Mouse (Mus musculus) fibroblast of lung, adult 2 months (primary cell): ENCODE measurements at regions not wholly inside any gene's neighbourhood (a gene's known extent, or its start where the extent isn't known, plus 50 kb on each side); places are given as distances from the start of the nearest gene placed in this dataset.
A peak's percentile ranks its signal among the peaks of the same experiment; 100 is the strongest.
"Not testable (repeated sequence)": the region's sequence is repeated elsewhere in the genome, so short reads cannot be mapped to it uniquely, and the experiment has no call there.

Experiments used
- DNase-seq: peaks from one replicate; pipeline ENCODE4 v3.0.0-alpha.2; 2011; ENCODE audit warnings: low read depth

DNA sequence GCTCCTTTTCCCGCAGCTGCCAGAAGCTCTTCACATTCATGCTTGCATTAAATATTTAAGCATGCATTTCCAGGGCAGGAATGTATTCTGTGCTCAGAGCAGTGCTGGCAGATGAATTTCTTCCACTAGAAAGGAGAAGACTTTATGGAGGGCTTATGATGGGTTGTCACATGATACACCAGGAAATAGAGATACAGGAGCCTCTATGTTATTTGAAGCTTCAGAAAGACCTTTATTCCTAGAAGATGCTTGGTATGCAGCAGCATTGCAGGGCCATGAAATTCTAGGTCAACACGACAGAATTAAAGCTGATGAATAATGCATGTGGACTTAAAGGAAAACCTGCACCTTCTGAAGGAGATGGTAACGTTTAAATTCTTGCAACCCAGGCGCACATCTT lies 212.1 kb downstream of the Adgrg6 start:
- no peak for DNase-seq

DNA sequence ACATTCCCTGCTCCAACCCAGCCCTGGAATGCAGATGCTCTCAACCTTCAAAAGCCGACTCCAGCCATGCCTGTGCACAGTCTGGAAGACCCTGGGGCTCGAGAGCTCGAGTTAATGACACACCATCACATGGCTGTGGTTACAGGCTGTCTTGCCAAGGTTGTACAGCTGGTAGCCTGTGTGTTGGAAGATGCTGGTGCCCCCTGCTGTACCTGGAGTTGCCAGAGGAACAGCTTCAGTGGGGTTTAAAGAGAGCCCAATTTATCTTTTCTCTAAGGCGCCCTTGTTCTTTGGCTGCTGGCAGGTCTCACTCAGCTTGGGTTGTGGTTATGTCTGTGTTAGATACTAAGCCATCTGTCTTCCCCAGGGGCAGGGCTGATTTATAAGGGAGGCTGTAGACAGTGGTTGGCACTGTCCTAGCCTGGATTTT lies 212.8 kb downstream of the Adgrg6 start:
- peak; percentile 98 for DNase-seq

DNA sequence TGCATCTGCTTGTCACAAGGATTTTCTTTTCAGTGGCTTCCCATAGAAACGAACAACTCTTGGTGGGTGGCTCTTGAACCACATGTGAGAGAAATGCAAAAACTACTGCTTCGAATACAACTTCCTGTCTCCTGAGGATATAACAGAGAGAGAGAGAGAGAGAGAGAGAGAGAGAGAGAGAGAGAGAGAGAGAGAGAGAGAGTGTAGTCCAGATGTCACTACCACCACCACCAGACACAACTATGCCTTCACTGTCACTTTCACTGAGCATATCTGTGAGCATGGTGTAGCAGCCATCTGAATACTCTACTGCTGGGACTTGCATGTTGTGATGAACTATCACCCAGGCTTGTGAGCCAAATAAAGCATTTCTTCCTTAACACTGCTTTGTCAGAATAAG lies 216.6 kb downstream of the Adgrg6 start:
- no peak for DNase-seq

DNA sequence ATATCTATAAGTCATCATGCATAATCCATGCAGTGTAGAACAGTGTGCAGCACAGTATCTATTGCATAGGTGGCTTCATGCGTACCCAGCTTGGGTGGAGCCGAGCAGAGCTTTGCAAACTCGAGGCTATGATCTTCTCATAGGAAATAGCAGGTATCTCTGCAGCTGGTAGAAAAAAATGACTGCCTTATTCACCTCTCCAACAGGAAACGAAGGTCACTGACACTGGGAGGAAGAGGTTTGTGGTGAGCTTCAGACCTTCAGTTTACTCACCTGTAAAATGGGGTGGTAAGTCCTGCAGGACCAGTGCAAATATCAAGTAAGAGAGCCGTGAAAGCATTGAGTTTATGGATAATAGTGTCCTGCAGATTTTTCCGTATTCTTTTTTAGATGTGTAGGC lies 219.2 kb downstream of the Adgrg6 start:
- DNase-seq, result no peak

DNA sequence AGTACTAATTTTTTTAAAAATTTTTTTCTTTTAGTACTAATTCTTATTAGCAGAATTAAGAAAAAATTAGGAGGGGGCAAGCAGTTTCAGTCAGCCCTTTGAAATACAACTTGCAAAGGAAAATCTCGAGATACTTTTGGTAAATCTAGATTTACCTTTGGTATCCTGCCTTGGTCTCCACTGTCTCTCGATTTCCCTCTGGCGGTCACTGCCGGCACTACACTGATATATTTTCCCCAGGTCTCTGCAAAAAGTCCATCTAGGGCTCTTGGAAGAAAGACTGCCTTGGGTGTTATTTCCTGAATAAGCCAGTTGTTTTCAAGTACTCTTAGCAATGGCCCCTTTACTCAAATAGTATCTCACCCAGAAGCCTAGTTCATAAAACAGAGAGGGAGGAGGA lies 224.0 kb downstream of the Adgrg6 start:
- DNase-seq, result no peak

DNA sequence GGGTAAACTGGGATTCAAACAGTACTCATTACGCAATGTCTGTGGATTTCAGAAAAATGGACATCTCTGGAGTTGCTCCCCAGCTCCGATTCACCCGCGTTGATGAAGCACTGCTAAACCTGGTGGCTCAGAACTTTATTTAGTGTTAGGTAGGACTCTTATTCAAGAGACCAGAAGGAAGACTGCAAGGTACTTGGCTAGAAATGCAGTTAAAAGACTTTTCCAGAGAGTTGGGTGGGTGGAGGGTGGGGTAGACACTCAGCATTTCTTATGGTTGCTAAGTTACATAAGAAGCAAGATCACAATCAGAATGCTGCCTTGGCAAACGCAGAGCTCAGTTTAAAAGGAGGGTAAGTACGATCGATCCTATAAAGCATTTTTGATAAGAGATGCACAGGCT lies 230.2 kb downstream of the Adgrg6 start:
- no peak for DNase-seq

DNA sequence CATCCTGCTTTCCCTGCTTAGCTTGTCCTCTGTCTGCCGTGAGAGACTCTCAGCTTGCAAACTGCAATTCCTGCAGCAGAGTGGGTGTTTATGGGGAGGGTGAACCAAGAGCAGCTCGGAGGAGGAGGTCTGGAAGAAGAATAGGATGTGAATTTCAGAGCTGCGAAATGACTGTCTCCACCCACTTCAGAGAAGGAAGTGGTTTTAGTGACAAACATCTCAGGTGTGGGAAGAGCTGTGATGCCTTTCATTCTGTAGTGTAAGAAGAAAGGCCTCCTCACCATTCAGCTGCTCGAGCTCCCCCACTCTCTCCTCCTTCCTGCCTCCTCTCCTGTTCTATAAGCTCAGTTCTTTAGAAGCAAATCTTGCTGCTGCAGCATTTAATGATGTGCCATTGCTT lies 230.9 kb downstream of the Adgrg6 start:
- DNase-seq, result no peak

DNA sequence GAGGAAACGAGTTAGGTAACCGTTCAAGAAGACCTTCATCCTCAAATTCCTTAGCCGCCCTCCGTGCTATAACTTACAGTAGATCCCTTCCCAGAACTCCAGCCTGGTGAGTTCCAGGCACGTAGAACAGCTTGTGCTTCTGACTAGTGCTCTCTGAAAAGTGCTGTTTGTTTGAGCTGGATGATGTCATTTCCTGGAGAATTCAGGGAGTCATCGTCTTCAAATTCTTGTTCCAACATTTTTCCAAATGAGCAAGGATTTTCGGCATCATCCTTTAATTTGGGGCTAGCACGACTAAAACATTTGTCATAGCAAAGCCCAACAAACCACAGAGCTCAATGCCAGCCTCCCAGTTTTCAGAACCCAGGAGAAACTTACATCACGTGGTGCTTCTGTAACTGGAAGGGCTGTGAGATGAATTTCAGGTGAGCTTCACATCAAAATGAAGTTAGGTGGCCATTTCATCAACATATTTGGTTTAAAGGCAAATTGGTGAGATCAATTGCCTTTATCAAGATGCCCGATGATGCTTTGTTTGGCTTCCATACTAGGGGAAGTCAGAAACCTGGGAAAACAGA lies 231.4 kb downstream of the Adgrg6 start:
- no peak for DNase-seq

DNA sequence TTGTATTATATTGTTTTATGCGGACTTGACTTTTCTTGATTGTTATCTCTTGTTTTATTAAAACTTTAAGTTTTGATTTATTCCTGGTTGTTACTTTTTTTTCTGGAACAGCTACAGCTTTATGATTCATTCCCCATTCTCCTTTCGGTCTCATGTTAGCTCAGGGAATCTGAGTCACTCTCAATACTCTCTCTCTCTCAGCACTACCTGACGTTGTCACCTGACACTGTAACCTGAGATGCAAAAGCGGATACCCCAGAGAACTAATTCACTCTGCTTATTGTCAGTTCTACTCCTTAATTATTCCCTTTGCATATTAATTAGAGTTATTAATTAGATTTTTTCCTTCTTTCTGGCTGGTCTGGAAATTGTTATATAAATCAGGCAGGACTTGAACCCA lies 232.5 kb downstream of the Adgrg6 start:
- no peak for DNase-seq

DNA sequence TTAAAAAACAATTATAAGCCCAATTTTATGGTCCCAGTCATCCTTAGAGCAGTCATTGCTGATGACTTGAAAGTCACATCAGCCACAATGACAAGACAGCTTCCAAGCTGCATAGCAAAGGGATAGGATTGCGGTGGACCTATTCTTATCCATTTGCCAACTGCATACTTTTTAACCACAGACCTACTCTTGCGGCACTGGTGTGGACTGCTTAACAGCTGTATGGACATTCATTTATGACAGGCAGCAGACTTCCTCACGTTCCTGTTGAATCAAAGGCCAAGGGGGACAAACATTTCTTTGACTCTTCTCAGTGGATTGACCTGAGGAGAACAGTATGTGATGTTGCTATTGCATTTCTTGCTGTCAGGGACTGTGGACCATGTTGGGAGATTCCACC lies 233.5 kb downstream of the Adgrg6 start:
- DNase-seq, result no peak

DNA sequence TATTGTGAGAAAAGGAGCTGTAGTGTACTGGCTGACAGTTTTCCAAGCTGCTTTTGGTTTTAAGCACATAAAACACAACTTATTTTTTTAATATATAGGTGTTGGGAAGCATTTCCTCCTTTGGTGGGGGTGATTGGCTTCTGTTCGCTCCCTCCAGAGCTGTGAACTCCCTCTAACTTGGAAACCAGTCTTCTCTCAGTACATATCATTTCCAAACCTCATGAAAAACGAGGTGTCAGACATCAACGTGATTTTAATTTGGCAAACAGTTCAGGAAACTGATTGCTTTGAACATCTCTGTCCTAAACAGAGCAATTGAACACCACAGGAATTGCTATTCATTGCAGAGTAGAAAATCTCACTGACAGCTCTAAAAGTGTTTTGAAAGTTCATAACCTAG lies 238.6 kb downstream of the Adgrg6 start:
- DNase-seq, result no peak

DNA sequence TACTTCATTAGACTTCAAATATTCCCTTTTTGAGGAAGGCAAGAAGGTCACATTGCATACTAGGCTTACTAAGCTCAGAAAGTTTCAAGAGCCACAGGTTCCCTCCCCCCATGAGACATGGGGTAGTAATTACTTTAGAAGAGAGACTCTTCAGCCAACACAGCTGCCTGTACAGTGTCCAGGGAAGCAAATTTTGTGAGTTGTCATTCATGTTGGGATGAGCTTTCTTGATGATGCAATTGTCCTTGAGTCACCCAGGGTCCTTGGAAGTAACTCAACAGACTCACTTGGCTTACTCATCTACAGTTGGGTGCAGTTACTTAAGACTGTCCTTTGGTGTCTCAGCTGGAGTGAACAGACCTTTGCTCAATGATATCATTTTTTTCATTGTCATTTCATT lies 242.0 kb downstream of the Adgrg6 start:
- no peak for DNase-seq

DNA sequence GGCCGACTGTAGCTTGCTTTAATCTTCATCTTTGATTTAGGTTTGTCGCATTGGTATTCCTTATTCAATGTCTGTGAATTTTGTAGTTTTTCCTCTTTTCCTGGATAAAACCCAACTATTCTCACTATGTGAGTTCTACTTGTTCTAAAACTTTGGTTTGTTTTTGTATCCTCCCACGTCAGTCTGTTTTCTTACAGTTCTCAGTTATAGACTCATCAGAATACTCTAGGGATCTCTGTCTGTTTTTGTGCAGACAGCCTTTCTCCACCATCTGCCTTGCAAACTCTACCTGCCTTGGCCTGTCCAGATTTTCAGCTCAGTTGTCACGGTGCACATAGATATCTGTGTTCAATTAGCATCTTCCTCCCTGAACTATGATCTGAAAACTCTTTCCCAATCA lies 249.3 kb downstream of the Adgrg6 start:
- no peak for DNase-seq

DNA sequence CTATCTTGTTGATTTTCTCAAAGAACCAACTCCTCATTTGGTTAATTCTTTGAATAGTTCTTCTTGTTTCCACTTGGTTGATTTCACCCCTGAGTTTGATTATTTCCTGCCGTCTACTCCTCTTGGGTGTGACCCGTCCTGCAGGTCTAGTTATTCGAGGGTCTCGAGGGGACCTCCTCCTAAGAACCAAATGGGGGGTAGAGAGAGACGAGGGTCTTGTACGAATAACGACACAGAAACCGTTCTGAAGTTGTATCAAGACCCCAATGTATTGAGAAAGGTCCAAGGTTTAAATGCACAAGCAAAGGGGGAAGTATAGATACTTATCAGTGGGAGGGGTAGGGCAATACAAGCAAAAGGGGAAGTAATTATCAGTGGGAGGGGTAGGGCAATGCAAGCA lies 252.8 kb downstream of the Adgrg6 start:
- DNase-seq, result not testable (repeated sequence)

DNA sequence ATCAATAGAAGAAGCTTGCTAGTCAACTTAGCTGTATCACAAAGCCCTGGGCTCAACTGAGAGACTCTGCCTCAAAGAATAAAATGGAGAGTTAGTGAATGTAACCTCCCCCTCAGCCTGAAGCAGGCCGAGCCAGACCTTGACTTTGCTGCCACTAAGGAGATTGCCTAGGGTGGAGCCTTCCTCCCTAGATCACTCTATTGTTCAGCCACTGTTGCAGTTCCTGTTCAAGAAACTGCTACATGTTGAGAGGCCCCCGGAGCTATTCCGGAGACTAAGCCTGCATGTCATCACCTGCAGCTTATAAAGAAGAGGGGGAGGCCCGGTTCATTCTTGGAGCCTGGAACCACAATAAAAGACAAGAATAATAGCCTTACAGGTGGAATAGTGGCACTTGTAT lies 257.9 kb downstream of the Adgrg6 start:
- no peak for DNase-seq

DNA sequence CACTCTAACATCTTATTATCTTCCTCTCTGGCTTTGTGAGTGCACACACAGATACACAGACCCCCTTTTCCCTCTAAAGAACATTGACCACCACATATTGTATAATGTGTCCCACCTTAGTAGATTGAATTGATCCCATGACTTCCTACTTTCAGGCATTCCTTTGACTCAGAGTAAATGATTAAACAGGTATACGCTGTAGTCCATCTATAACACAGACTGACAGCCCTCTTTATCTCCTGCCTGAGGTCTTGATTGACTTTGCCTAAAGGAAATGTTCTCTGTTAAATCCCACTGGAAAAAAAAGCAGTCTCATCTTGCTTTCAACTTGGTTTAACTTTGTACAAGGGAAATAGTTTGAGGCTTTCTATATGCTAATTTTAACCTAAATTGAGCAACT lies 268.8 kb downstream of the Adgrg6 start:
- DNase-seq, result no peak

DNA sequence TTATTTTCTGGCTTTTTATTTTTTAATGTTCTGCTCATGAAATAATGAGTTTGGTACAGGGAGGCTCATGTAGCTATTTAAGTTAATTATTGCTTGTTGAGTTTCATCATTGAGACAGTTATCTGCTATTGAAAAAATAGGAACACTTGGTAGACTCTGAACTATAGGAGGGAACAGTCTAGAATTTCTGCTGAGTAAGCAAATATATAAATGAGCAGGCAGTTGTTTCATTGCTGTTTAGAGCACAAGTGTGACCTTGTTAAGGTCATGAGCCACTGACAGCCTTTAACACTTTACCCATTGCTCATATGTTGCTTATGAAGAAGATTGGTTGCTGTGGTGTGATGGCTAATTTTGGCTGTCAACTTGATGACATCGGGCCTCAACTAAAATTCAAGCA lies 270.0 kb downstream of the Adgrg6 start:
- DNase-seq, result no peak

DNA sequence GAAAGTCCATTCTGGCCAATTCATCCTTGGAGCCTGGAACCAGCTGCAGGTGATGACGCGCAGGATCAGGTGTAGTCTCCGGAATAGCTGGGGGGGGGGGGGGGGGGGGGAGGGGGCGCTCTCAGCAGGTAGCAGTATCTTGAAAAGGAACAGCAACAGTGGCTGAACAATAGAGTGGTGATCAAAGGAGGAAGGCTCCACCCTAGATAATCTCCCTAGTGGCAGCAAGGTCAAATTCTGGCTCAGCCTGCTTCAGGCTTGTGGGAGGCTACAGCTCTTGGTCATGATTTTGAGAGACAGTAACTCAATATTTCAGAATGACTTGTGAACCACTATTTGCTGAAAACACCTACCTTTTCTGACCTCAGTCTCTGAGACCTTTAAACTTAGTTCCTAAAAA lies 275.5 kb downstream of the Adgrg6 start:
- DNase-seq, result no peak

DNA sequence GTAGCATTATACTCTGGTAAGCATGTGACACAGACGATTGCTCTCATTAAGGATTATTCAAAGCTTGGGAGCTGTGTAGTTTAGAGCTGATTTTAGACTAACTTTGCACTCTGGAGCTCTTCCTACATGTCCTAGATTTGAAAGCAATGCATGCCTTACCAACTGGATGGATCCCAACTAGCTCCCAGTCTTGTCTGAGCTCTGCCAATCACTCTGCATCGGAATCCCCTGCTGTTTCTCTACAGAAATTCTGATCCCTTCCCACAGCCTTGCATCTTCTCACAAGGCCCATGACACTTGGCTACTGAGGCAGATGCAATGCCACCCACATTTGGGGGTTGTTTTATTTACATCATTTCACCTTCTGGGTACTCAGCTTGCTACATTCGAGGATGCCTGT lies 277.8 kb downstream of the Adgrg6 start:
- no peak for DNase-seq

DNA sequence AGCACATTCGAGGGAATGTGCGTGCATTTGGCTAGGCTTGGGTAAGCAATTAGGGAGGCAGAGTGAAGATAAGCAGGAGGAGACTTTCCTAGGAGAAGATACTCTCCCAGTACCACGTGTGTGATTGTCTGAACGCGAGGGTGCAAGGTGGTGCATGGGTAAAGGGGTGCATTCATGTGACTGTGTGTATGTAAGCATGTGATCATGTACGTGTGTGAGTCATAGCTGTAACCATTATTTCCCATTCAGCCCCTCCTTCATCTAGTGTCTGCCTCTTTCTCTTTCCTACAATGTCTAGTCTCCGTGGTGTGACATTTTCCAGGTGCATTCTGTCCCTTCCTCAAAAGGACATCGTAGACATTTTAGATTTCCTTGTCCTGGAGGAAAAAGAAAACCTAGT lies 273.8 kb downstream of the Hivep2 start:
- no peak for DNase-seq

DNA sequence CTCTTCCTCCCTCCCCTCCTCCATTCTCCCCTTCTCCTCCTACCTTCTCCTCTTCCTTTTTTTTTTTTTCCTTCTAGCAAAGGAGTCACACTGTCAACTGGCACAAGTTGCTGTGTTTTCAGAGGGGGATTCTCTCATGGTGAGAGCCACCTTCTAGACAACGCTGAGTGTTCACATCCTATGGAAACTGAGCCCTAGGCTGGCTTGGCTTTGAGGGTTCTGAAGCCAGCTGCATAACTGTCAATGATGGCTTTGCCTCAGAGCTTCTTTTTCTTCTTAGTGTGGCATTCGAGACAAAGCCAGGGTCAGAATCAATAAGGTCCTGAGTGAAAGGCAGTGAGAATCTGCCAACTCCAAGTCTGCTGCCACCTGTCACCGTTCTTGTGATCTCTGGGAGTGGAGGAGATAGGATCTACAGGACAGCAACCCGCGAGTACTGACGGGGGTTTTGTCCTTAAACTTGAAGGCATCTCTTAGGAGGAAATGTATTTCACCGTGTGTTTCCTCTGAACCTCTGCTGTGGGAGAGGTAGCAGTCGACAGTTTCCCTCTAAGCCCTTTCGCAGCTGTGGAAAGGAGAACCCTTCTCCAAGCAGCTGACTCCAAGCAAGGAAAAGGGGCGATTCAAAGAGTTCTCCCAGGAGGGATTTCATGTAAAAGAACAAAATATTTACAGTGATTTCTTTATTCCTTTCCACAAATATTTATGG lies 269.2 kb downstream of the Hivep2 start:
- no peak for DNase-seq

DNA sequence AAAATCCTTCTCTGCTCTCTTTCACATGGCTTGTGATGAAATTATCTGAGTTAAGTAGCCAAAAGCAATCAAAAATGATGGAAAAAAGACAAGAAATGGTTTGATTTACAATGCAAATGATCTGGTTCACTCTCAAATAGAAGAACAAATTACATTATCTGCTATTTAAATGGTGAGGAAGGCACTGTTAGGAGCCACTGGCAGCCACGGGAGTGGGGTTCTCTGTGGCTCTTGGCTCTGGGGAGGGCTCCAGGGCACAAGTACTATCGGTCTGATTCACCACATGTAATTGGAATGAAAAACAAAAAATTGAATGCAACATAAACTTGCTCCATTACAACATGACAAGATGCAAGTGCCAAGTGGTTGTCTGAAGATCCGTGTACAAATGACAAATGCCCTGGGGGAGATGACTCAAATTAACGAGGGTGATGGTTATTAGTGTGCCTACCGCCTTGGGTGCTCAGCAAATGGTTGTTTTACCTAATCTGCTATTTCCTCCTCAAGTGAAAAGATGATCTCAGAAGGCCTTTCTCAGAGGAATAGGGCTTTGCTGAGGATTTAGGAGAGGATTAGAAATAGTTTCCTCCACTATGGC lies 268.2 kb downstream of the Hivep2 start:
- DNase-seq, result no peak

DNA sequence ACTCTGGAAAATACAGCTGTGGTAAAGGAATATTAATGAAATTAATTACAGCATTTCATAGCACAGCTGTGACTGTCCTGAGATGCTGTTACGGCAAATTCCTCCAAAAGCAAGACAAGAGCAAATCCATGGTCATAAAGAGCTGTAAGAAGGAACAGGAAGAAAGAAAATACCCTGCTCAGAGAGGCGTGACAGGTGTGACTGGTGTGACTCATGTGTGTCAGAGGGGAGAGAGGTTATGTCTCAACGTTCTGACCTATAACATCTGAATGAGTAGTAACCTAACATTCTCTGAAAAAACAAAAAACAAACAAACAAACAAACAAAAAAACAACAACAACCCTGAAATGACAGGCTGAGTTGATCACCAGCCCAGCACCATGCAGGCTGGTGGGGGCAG lies 267.5 kb downstream of the Hivep2 start:
- DNase-seq, result no peak

DNA sequence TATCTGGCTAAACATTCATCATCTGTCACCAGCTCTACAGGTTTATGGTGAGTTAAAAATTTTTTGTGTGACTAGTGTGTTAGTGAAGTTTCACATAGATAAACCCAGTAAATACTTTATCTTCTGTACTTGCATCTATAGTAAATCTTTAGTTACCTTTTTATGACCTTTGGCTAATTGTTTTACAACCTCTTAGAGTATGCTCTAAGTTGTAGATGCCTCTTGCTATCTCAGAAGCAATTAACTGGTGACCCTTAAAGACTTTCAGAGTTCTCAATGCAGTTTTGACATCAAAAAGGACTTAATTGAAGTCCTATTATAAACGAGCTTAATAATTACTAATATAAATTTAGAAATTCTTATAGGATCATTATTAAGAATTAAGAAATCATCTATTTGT lies 265.6 kb downstream of the Hivep2 start:
- DNase-seq, result no peak
